Mouse (Mus musculus): Measurements from ENCODE around the gene Stam.
A peak's percentile ranks its signal among the peaks of the same experiment; 100 is the strongest.

Stam gene

GRCm38 (mm10) chr2:14127629-14128028 lies 53.7 kb downstream of the Stam start:
- DNase-seq = no peak

GRCm38 (mm10) chr2:14130641-14131339 lies 56.9 kb downstream of the Stam start:
- peak; percentile 36 to 45 for DNase-seq

GRCm38 (mm10) chr2:14132468-14133326 lies 58.8 kb downstream of the Stam start:
- DNase-seq = no peak

DNA sequence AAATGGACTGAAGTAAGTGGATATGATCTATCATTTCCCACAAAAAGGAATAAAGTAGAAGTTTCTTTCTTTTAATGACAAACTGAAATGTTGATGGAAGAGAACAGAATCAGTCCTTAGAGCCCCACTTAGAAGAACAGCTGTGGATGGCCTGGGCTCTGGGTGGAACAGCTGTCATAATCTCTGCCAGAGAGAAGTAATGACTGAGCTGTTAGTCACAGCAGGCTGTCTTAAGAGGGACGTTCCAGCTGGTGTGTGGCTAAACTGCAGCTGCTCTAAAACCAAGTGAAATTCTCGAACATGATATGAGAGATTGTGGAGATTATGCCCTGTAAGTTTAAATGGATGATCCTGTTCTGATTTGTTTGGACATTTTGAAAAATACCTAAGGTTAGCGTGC lies 63.0 kb downstream of the Stam start:
- no peak for DNase-seq

GRCm38 (mm10) chr2:14139590-14139989 lies 65.7 kb downstream of the Stam start:
- no peak for DNase-seq

DNA sequence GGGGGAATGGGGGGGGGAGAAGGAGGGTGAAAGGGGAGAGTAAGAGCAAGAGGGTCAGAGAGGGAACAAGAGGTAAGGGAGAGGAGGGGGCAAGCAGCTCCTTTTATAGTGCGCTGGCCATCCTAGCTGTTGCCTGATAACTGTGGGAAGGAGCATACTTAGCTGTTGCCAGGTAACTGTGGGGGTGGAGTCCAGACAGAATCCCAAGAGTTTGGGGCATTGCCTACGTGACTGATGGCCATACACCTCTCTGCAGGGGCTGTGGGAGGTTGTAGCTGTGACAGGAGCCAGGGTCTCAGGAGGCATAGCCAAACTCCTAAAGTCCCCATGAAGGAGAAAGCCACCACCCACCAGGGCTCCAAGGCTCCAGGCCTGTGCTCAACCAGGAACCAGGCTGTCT lies 66.1 kb downstream of the Stam start:
- no peak for DNase-seq

GRCm38 (mm10) chr2:14145311-14145710 lies 71.4 kb downstream of the Stam start:
- no peak for DNase-seq

DNA sequence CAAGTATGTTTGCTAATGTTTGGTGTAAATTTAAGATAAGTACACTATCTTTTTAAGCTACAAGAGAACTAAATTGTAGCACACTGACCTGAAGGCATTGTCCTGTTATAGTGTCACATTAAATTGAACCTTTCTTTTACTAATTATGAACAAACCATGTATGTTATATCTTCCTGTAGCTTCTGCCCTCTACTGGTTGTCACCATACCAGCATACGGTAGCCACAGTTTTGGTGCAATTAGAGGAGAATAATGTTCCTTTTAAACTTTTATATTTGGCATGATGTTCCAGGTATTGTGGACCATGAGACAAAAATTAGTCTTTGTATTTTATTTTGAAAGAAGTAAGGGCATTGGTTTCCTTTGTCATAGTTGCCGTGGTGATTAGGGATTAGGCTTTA lies 73.0 kb downstream of the Stam start:
- DNase-seq = no peak

DNA sequence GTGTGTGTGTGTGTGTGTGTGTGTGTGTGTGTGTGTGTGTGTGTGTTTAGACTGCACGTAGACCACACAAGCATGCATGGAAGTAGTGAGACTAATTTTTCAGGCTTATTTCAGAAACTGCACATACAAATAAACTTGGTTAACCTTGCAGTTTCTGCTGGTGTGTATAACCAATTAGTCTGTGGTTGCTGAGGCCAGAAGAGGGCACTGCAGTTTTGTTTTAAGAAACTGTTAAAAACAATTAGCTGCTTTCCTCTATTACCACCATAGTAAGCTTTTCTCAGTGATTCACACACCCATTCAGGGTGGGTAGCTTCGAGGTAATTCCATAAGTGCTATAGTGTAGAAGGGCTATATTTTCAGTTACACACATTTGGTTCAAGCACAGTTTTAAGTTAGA lies 76.9 kb downstream of the Stam start:
- DNase-seq = no peak

- no peak for DNase-seq
These were observed 78.0 kb downstream of the Stam start for GRCm38 (mm10) chr2:14151854-14152253.

- no peak for DNase-seq
These were observed 85.1 kb downstream of the Stam start for GRCm38 (mm10) chr2:14159047-14159446.

DNA sequence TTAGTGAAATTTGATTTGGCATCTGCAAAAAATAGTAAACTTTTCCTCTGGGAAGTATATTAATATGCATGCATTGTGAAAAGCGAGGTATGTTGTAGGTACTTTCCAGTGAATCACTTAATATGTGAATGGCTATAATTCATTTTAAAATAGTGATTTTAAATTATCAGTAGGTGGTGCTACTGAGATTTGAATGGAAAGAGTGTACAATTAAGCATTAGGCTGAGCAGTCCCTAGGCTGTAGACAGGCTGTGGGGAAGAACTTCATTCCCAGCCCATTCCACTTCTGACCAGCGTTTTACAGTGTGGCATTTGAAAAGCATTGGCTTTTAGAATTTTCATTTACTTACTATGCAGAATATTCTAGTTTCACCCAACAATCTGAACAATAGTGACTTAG lies 85.9 kb downstream of the Stam start:
- no peak for DNase-seq

GRCm38 (mm10) chr2:14164459-14165030 lies 90.6 kb downstream of the Stam start:
- no peak for DNase-seq

DNA sequence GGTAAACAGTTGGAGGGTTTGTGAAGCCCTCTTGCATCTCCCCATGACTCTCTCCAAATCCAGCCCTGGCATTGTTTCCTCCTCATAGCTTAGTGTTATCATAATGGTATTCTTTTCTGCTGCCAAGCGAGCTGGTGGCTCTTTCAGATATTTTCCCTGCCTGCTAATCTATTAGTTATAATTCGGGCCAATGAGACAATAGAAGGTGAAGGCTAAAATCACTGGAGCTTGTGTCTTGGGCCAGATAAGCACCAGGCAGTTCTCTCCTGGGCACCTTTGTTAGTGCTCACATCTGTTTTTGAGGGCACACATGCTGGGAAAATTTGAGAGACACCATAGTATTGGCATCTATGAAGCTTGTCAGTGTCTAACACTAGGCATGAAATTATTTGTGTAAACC lies 91.2 kb downstream of the Stam start:
- no peak for DNase-seq

GRCm38 (mm10) chr2:14165618-14166344 lies 91.9 kb downstream of the Stam start:
- no peak for DNase-seq

DNA sequence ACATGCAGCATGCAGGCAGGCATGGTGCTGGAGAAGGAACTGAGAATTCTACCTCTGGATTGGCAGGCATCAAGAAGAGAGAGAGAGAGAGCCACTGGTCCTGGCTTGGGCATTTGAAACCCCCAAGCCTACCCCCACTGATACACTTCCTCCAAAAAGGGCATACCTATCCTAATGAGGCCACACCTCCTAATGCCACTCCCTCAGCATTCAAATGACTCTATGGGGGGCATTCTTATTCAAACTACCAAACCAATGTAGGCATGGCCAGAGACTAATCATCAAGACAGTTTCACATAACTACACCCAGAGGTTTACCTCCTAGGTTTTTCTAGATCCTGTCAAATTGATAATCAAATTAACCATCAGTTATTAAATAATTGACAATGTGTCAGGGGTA lies 93.8 kb downstream of the Stam start:
- no peak for DNase-seq

DNA sequence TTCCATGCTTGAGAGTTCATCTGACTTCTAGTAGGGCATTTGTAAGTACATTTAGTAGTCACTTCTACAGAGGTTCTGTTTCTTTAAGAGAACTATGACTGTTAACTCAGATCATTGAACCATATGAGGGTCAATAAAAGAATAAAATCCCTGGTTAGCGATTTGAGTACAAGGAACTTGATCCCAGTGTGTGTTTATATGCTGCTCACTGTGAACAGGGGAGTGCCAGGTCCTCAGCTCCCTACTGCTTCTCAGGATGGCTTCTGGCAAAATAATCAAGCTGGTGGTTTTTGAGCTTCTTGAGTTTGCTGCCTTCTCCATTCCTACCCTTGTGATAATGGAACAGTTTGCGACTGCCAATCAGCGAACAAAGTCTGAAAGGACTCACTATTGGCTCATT lies 100.4 kb downstream of the Stam start, which contains the start of gene Tmem236:
TSS of gene Tmem236 (plus strand) at position 190 of the 400 bp plus-strand sequence.
- no peak for DNase-seq

GRCm38 (mm10) chr2:14176460-14177193 lies 102.7 kb downstream of the Stam start:
- no peak for DNase-seq

DNA sequence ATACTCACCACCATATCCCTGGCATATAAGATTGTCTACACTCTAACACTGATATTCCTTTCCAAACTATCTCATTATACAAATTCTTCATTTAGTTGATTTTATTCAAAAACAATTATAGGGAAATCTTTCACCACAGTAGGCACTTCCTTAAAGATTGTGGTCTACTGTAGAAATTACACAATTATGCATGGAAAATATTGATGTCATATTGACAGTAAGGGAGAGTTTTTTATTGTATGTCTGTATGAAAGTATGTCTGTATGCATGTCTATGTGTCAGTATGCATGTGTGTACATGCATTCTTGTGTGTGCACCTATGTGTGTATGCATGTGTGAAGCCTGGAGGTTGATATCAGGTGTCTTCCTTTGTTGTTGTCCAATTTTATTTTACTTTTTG lies 110.5 kb downstream of the Stam start:
- DNase-seq = no peak

GRCm38 (mm10) chr2:14190684-14191083 lies 116.8 kb downstream of the Stam start:
- DNase-seq = no peak

GRCm38 (mm10) chr2:14191601-14192000 lies 117.7 kb downstream of the Stam start:
- no peak for DNase-seq

DNA sequence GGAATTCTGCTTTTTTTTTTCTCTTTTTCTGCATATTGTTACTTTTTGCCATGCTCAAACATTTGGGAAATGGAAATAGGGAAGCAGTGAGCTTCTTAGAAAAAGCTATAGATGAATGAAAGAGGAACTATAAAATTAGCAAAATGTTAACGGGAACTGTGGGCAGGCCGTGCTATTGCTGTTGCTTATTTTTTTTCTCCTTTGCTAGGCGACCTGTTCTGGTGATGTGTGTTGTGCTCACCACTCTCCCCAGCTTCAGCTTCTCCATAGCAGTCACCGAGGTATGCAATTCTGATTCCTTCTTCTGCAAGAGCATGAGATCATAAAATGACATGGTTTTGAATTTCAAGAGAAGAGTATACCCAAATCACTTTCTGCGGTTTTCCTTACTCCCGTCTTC lies 118.1 kb downstream of the Stam start:
- no peak for DNase-seq

Data from thymus, postnatal 36 days (tissue).